Mouse (Mus musculus): ENCODE measurements at regions not wholly inside any gene's neighbourhood (a gene's known extent, or its start where the extent isn't known, plus 50 kb on each side); places are given as distances from the start of the nearest gene placed in this dataset.

GRCm38 (mm10) chr5:96916897-96917296, 80.6 kb upstream of the Bmp2k start:
- no peak for TF ChIP-seq CTCF (IDR thresholded peaks at IDR 0.05)
- no peak for TF ChIP-seq EP300 (IDR thresholded peaks at IDR 0.05; ENCODE audit: insufficient read depth, low read depth, low read length)
- TF ChIP-seq POLR2A (IDR thresholded peaks at IDR 0.05; ENCODE audit: insufficient read depth, low read depth, low read length) = no peak
